Mouse (Mus musculus) heart, embryonic 13.5 days (tissue): ENCODE data around the gene Bcas3. TPM values are rescaled to one million over a fixed set of nuclear protein-coding genes. Genes with fewer than 3 reads are reported as not detected.
A peak's percentile ranks its signal among the peaks of the same experiment; 100 is the strongest.

Experiments
- ATAC-seq: fragments of 200-750 bp; cut with Nextera tagmentation; 2 replicates; pipeline ENCODE4 v1.8.0; 2017; ENCODE audit warnings: moderate TSS enrichment; ENCODE audit not compliant: insufficient number of reproducible peaks, low FRiP score, low TSS enrichment; ENCODE audit errors: extremely low read depth
- H3K27ac ChIP-seq: fragments of 300-500 bp; sonication (generic); replicated peaks from 2 replicates; pipeline ENCODE4 v1.5.1; 2015; ENCODE audit warnings: moderate library complexity, mild to moderate bottlenecking, inconsistent platforms
- H3K27me3 ChIP-seq: fragments of 300-500 bp; sonication (generic); replicated peaks from 2 replicates; pipeline ENCODE4 v1.6.1; 2015; ENCODE audit warnings: mild to moderate bottlenecking, inconsistent platforms
- H3K36me3 ChIP-seq: fragments of 300-500 bp; sonication (generic); 2 replicates; pipeline ENCODE4 v1.6.1; 2015; ENCODE audit warnings: mild to moderate bottlenecking, inconsistent platforms
- H3K4me1 ChIP-seq: fragments of 300-500 bp; sonication (generic); 2 replicates; pipeline ENCODE4 v1.6.1; 2015; ENCODE audit warnings: inconsistent platforms
- H3K4me2 ChIP-seq: fragments of 300-500 bp; sonication (generic); 2 replicates; pipeline ENCODE4 v1.6.1; 2015; ENCODE audit warnings: inconsistent platforms, mild to moderate bottlenecking, moderate library complexity
- H3K4me3 ChIP-seq: fragments of 300-500 bp; sonication (generic); 2 replicates; pipeline ENCODE4 v1.5.1; 2015; ENCODE audit warnings: moderate library complexity, mild to moderate bottlenecking, inconsistent platforms
- H3K9ac ChIP-seq: fragments of 300-500 bp; sonication (generic); 2 replicates; pipeline ENCODE4 v1.6.1; 2015; ENCODE audit warnings: inconsistent platforms, mild to moderate bottlenecking, moderate library complexity
- H3K9me3 ChIP-seq: fragments of 300-500 bp; sonication (generic); 2 replicates; pipeline ENCODE4 v1.6.1; 2016; ENCODE audit warnings: inconsistent platforms
- WGBS: fragments of 180-500 bp; shearing (Covaris S2); methylation state at CpG from one replicate; pipeline ENCODE4 v1.1.7; 2015; ENCODE audit warnings: mixed read lengths; 5-methylcytosine and 5-hydroxymethylcytosine counted together
- polyA plus RNA-seq: library from polyadenylated mRNA; unstranded; fragments of >200 nt; fragmentation: Nextera tagmentation; extraction: Ambion mirVana; gene quantifications from 2 replicates; pipeline ENCODE4 v1.2.1, GENCODE M21; 2015

Gene Bcas3
- polyA plus RNA-seq, 1 experiment from 2014 or later = 18.3 TPM

DNA sequence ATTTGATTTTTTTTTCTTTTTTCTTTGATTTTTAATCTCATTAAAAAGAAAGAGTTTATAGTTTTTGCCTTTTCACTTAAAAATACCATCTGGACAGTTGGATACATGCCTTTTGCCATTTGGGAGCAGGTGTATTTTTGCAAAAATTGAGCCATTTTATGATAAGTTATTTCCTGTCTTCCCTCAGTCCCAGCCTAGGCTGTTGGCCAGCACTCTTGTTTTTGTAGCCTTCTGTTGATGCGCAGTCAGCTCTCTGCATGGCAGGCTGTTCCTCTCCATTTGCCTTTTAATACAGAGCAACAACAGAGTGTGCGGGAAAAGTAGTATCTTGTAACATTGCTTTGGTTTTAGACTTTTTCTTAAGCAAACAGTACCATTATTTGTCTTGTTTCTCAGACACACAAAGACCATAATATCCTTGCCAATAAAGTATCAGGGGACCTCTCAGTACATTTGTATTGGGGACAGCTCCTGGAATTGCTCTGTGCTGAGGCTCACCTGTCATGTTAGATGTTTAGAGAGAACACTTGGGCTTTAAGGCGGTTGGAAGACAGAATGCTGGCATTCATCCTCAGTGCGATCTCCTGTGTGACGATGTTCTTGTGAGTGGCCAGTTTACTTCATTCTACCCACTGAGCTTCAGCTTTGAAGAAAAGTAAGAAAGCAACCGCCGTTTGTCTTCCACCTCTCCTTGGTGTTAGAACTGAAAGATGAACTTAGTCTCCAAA is 23.6 kb upstream of the Bcas3 start:
- no peak overlapping the region for H3K4me2 ChIP-seq
- peaks cover 63% of the 10 kb centered on the region for H3K36me3 ChIP-seq
- no peaks in the 10 kb centered on the region for H3K27me3 ChIP-seq
- no peak overlapping the region for H3K27ac ChIP-seq
- ATAC-seq = no peak
- no peaks in the 10 kb centered on the region for H3K4me1 ChIP-seq
- no peaks in the 10 kb centered on the region for H3K9me3 ChIP-seq
- WGBS = 86% methylated on average over 7 of the region's 7 CpGs
- H3K9ac ChIP-seq = no peak overlapping the region
- H3K4me3 ChIP-seq = no peak overlapping the region

DNA sequence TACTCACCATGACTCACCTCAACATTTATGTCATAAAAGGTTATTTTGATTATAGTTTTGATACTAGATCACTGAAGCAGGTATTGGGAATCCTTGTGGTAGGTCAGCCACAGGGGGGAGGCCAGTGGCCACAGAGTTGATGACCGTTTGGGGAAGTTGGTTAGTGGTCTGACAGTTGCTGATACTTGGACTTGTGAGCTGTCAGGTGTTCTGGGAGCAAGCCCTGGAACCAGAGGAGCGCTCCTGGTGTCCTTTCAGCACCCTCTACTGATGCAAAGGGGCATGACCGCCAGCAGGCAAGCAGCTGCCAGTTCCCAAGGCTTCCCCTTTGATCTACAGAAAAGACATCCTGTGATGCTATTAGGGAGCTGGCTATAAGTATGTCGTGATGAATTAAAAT is 18.2 kb upstream of the Bcas3 start:
- no peaks in the 10 kb centered on the region for H3K4me1 ChIP-seq
- 35% methylated on average over 4 of the region's 4 CpGs for WGBS
- no peak overlapping the region for H3K4me2 ChIP-seq
- H3K4me3 ChIP-seq = no peak overlapping the region
- H3K9me3 ChIP-seq = no peaks in the 10 kb centered on the region
- H3K9ac ChIP-seq = no peak overlapping the region
- no peaks in the 10 kb centered on the region for H3K27me3 ChIP-seq
- peaks cover 82% of the 10 kb centered on the region for H3K36me3 ChIP-seq
- no peak for ATAC-seq
- H3K27ac ChIP-seq = no peak overlapping the region

GRCm38 (mm10) chr11:85339173-85339831 is 13.7 kb upstream of the Bcas3 start:
- WGBS = 75% methylated on average over 6 of the region's 6 CpGs
- no peak overlapping the region for H3K4me3 ChIP-seq
- no peak overlapping the region for H3K9ac ChIP-seq
- no peaks in the 10 kb centered on the region for H3K27me3 ChIP-seq
- H3K9me3 ChIP-seq = no peaks in the 10 kb centered on the region
- ATAC-seq = no peak; the same call in 1 of the 2 replicates
- peaks cover 85% of the 10 kb centered on the region for H3K36me3 ChIP-seq
- no peaks in the 10 kb centered on the region for H3K4me1 ChIP-seq
- no peak overlapping the region for H3K27ac ChIP-seq
- peak overlapping the region; percentile 24; the same call in 1 of the 2 replicates for H3K4me2 ChIP-seq

- Histone ChIP-seq H3K27ac (no peak overlapping the region), H3K4me1 (no peaks in the 10 kb centered on the region), H3K4me3 (no peak overlapping the region), H3K4me2 (peak overlapping the region; percentile 28; the same call in 1 of the 2 replicates), H3K9ac (no peak overlapping the region), H3K27me3 (no peaks in the 10 kb centered on the region), H3K9me3 (no peaks in the 10 kb centered on the region), H3K36me3 (peaks cover 81% of the 10 kb centered on the region)
- 88% methylated on average over 7 of the region's 7 CpGs for WGBS
- ATAC-seq = no peak
Measured at GRCm38 (mm10) chr11:85340070-85340616, 12.8 kb upstream of the Bcas3 start.

DNA sequence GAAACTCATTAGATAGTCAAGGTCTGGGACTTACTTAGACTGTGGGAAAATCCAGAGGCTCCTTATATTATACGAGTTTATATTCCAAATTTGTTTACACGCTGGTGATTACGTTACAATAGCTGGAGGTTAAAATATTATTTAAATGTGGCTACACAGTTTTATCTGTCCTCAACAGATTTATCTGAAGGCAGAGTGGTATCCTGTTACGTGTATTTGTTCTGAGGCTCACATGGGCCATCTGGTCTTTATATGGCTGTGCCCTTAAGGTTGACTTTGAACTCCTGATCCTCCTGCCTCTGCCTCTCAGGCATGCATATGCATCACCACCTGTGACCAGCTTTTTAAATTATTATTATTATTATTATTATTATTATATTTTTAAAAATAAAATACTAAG is 852 bp downstream of the Bcas3 start:
- peak overlapping the region; percentile 92 for H3K9ac ChIP-seq
- WGBS = 55% methylated on average over 4 of the region's 4 CpGs
- H3K4me3 ChIP-seq = peak overlapping the region; percentile 87
- H3K27me3 ChIP-seq = no peaks in the 10 kb centered on the region
- ATAC-seq = no peak
- 0 out of 2 replicates have a peak overlapping the region, but pooled peaks have one; percentile 81 for H3K27ac ChIP-seq
- H3K4me1 ChIP-seq = peaks cover 14% of the 10 kb centered on the region
- H3K36me3 ChIP-seq = peaks cover 10% of the 10 kb centered on the region
- H3K4me2 ChIP-seq = peak overlapping the region; percentile 87
- H3K9me3 ChIP-seq = no peaks in the 10 kb centered on the region

DNA sequence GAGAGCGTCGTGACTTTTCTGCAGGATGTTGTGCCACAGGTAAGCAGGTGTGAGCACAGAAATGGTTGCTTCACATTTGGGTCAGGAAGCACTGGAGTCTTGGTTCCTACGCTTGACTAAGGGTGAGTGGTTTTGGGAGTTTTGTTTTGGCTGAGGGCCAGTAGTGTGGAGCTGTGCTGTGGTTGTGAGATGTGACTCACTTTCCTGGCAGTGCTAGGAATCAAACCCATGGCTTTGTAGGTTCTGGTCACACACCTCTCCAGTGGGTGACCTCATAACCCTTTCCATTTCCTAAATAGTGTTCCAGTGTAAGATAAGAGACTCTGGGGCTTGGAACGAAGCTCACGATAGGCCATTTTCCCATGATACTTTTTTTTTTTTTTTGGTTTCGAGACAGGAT is 6.7 kb downstream of the Bcas3 start:
- Histone ChIP-seq H3K9me3 (no peaks in the 10 kb centered on the region), H3K4me3 (no peak overlapping the region), H3K27ac (no peak overlapping the region), H3K36me3 (peaks cover 50% of the 10 kb centered on the region), H3K4me2 (no peak overlapping the region), H3K27me3 (no peaks in the 10 kb centered on the region), H3K9ac (no peak overlapping the region), H3K4me1 (no peaks in the 10 kb centered on the region)
- 85% methylated on average over 6 of the region's 6 CpGs for WGBS
- ATAC-seq = no peak

GRCm38 (mm10) chr11:85361621-85362020 is 8.7 kb downstream of the Bcas3 start:
- ATAC-seq = no peak

GRCm38 (mm10) chr11:85366168-85366567 is 13.2 kb downstream of the Bcas3 start:
- H3K27me3 ChIP-seq = no peaks in the 10 kb centered on the region
- H3K4me1 ChIP-seq = no peaks in the 10 kb centered on the region
- no peak overlapping the region for H3K27ac ChIP-seq
- H3K9me3 ChIP-seq = no peaks in the 10 kb centered on the region
- ATAC-seq = no peak
- H3K9ac ChIP-seq = no peak overlapping the region
- no peak overlapping the region for H3K4me3 ChIP-seq
- H3K4me2 ChIP-seq = no peak overlapping the region
- H3K36me3 ChIP-seq = peaks cover 52% of the 10 kb centered on the region
- WGBS = 88% methylated on average over 3 of the region's 3 CpGs

More at GRCm38 (mm10) chr11:85361621-85362020, 8.7 kb downstream of the Bcas3 start:
- no peaks in the 10 kb centered on the region for H3K27me3 ChIP-seq
- 82% methylated on average over 8 of the region's 8 CpGs for WGBS
- H3K4me3 ChIP-seq = no peak overlapping the region
- no peaks in the 10 kb centered on the region for H3K4me1 ChIP-seq
- H3K9me3 ChIP-seq = no peaks in the 10 kb centered on the region
- H3K9ac ChIP-seq = no peak overlapping the region
- H3K27ac ChIP-seq = no peak overlapping the region
- H3K36me3 ChIP-seq = peaks cover 60% of the 10 kb centered on the region
- no peak overlapping the region for H3K4me2 ChIP-seq

GRCm38 (mm10) chr11:85367823-85368222 is 14.9 kb downstream of the Bcas3 start:
- no peak overlapping the region for H3K27ac ChIP-seq

DNA sequence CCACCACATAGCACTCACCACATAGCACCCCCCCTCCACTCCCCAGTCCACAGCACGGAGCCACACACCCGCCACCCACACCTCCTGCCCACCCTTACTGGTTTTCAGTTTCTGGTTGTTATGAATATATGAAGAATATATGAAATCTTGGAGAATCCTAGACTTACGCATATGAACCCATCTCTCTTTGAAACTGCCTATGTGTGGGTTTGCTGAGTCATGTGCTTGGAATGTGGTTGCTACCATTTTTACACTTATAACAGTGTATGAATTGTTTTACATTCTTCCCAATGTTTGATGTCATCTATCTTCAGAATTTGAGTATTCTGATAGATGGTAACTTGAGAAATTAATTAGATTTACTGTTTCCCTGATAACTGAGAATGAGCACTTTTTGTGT is 26.1 kb downstream of the Bcas3 start:
- no peak overlapping the region for H3K27ac ChIP-seq
- H3K4me1 ChIP-seq = peaks cover 4% of the 10 kb centered on the region; the same call in 1 of the 2 replicates
- ATAC-seq = no peak
- H3K36me3 ChIP-seq = no peaks in the 10 kb centered on the region
- no peak overlapping the region for H3K4me2 ChIP-seq
- no peak overlapping the region for H3K9ac ChIP-seq
- H3K9me3 ChIP-seq = no peaks in the 10 kb centered on the region
- 77% methylated on average over 3 of the region's 3 CpGs for WGBS
- no peaks in the 10 kb centered on the region for H3K27me3 ChIP-seq
- no peak overlapping the region for H3K4me3 ChIP-seq

More at GRCm38 (mm10) chr11:85367823-85368222, 14.9 kb downstream of the Bcas3 start:
- ATAC-seq = no peak
- H3K27me3 ChIP-seq = no peaks in the 10 kb centered on the region
- H3K36me3 ChIP-seq = peaks cover 56% of the 10 kb centered on the region
- H3K4me2 ChIP-seq = no peak overlapping the region
- H3K9ac ChIP-seq = no peak overlapping the region
- WGBS = 69% methylated on average over 3 of the region's 3 CpGs
- no peaks in the 10 kb centered on the region for H3K9me3 ChIP-seq
- H3K4me1 ChIP-seq = no peaks in the 10 kb centered on the region
- no peak overlapping the region for H3K4me3 ChIP-seq

- peaks cover 4% of the 10 kb centered on the region; the same call in 1 of the 2 replicates for H3K4me1 ChIP-seq
- H3K4me3 ChIP-seq = no peak overlapping the region
- no peaks in the 10 kb centered on the region for H3K9me3 ChIP-seq
- ATAC-seq = no peak
- H3K27ac ChIP-seq = no peak overlapping the region
- no peak overlapping the region for H3K4me2 ChIP-seq
- no peaks in the 10 kb centered on the region for H3K36me3 ChIP-seq
- no peak overlapping the region for H3K9ac ChIP-seq
- WGBS = 12% methylated on average over 1 of the region's 1 CpGs
- no peaks in the 10 kb centered on the region for H3K27me3 ChIP-seq
Measured at GRCm38 (mm10) chr11:85380046-85380445, 27.1 kb downstream of the Bcas3 start.
